Mouse (Mus musculus) stomach, embryonic 14.5 days (tissue): ENCODE measurements around the gene Abcc10. TPM values are rescaled to one million over a fixed set of nuclear protein-coding genes. Genes with fewer than 3 reads are reported as not detected.

Source experiments
- ATAC-seq: fragments of 200-750 bp; cut with Nextera tagmentation; 2 replicates; pipeline ENCODE4 v1.8.0; 2017; ENCODE audit warnings: low read depth, moderate TSS enrichment; ENCODE audit not compliant: insufficient number of reproducible peaks, insufficient read depth, low FRiP score
- H3K27ac ChIP-seq: fragments of 300-500 bp; sonication (generic); 2 replicates; pipeline ENCODE4 v1.5.1; 2014; ENCODE audit warnings: mild to moderate bottlenecking, low read length, moderate library complexity, mixed read lengths
- H3K27me3 ChIP-seq: fragments of 300-500 bp; sonication (generic); 2 replicates; pipeline ENCODE4 v1.6.1; 2014; ENCODE audit warnings: low read length, control low read depth, mixed read lengths; ENCODE audit not compliant: control insufficient read depth, insufficient read depth
- H3K36me3 ChIP-seq: fragments of 300-500 bp; sonication (generic); 2 replicates; pipeline ENCODE4 v1.6.1; 2014; ENCODE audit warnings: mild to moderate bottlenecking, control low read depth, low read length, moderate library complexity, mixed read lengths; ENCODE audit not compliant: control insufficient read depth, insufficient read depth
- H3K4me1 ChIP-seq: fragments of 300-500 bp; sonication (generic); 2 replicates; pipeline ENCODE4 v1.6.1; 2014; ENCODE audit warnings: low read length, control low read depth, mixed read lengths; ENCODE audit not compliant: control insufficient read depth, insufficient read depth
- H3K4me2 ChIP-seq: fragments of 300-500 bp; sonication (generic); replicated peaks from 2 replicates; pipeline ENCODE4 v1.6.1; 2014; ENCODE audit warnings: low read depth, low read length, control low read depth
- H3K4me3 ChIP-seq: fragments of 300-500 bp; sonication (generic); 2 replicates; pipeline ENCODE4 v1.5.1; 2014; ENCODE audit warnings: low read depth, low read length, control low read depth
- H3K9ac ChIP-seq: fragments of 300-500 bp; sonication (generic); replicated peaks from 2 replicates; pipeline ENCODE4 v1.6.1; 2014; ENCODE audit warnings: low read depth, mild to moderate bottlenecking, control low read depth, low read length, moderate library complexity, mixed read lengths
- H3K9me3 ChIP-seq: fragments of 300-500 bp; sonication (generic); 2 replicates; pipeline ENCODE4 v1.6.1; 2016; ENCODE audit warnings: low read depth, low read length, control low read depth; ENCODE audit not compliant: control insufficient read depth
- WGBS: fragments of 180-500 bp; shearing (Covaris S2); extraction: QIAGEN DNeasy Blood & Tissue Kit; methylation state at CpG from one replicate; pipeline ENCODE4 v1.1.7; 2014; 5-methylcytosine and 5-hydroxymethylcytosine counted together
- polyA plus RNA-seq: library from polyadenylated mRNA; unstranded; fragments of >200 nt; fragmentation: Nextera tagmentation; extraction: Ambion mirVana; gene quantifications from 2 replicates; pipeline ENCODE4 v1.2.1, GENCODE M21; 2014

The Abcc10 gene
- polyA plus RNA-seq, 1 experiment from 2014 or later: 4.9 TPM

DNA sequence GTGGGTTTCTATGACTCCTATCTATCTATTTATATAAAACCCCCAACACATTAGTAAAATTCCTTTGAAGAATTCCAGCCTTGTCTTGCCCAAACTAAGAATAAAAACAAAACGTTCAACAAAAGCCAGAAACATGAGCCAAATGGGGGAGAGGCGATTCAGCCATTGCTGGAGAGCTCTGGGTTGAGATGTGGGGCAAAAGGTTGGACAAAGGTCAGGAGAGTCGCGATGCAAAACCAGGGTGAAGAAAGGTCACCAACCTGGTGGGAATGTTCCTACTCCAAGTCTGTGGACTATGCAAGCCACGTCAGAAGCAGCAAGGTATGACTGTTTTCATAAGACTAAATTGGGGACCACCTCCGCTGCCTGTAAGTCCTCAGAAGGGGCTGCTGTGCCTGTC, 7.7 kb downstream of the Abcc10 start:
- Histone ChIP-seq H3K36me3 (peaks cover 8% of the 10 kb centered on the region), H3K9me3 (no peaks in the 10 kb centered on the region), H3K4me3 (no peak overlapping the region), H3K4me1 (no peaks in the 10 kb centered on the region), H3K27me3 (no peaks in the 10 kb centered on the region), H3K27ac (no peak overlapping the region), H3K9ac (no peak overlapping the region), H3K4me2 (no peak overlapping the region)
- WGBS: 59% methylated on average over 6 of the region's 6 CpGs
- ATAC-seq: no peak

DNA sequence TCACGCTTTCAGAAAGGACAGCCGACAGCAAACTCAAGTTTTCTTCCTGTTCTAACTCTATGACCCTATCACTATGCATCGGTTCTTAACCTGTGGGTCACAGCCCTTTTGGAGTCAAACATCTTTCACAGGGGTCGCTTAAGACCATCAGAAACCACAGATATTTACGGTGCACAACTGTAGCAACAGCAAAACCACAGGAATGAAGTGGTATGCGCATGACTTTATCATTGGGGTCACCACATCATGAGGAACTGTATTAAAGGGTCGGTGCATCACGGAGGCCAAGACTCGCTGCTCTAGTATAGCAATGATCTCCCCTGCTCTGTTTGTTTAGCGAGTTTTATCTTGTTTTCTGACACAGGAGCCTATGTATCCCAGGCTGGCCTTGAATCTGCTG, 12.3 kb downstream of the Abcc10 start:
- no peak overlapping the region for H3K4me2 ChIP-seq
- H3K27ac ChIP-seq: no peak overlapping the region
- no peak for ATAC-seq
- H3K4me3 ChIP-seq: no peak overlapping the region
- WGBS: 85% methylated on average over 10 of the region's 10 CpGs
- no peak overlapping the region for H3K9ac ChIP-seq
- no peaks in the 10 kb centered on the region for H3K36me3 ChIP-seq
- H3K9me3 ChIP-seq: no peaks in the 10 kb centered on the region
- no peaks in the 10 kb centered on the region for H3K27me3 ChIP-seq
- no peaks in the 10 kb centered on the region for H3K4me1 ChIP-seq

DNA sequence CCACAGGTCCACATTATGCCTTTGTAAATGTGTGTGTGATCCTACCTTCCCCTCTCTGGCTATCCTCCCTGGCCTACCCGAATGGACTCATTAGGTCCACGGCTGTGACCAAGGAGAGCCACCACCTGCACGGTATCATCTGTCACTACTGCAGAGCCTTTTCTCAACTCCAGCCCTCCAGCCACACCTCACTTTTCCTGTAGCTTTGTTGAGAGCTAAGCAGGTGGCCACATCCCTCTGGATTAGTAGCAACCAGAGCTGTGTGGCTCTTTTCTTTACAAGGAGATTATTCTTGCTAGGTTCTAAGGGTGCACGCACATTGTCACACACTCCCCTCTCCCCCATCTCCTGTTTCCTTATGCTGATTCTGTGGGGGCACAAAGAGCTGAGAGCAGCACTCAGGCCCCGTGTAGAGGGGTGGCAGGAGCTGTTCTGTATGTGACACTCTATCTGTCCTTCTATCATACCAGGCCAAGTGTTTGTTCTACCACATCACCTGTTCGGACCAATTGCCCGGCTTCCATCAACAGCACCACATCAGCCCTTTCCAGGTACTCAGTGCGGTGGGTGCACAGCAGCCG, 14.9 kb downstream of the Abcc10 start:
- no peaks in the 10 kb centered on the region for H3K9me3 ChIP-seq
- no peak overlapping the region for H3K27ac ChIP-seq
- H3K27me3 ChIP-seq: no peaks in the 10 kb centered on the region
- no peak overlapping the region for H3K4me2 ChIP-seq
- H3K36me3 ChIP-seq: no peaks in the 10 kb centered on the region
- no peaks in the 10 kb centered on the region for H3K4me1 ChIP-seq
- WGBS: 82% methylated on average over 9 of the region's 9 CpGs
- no peak overlapping the region for H3K9ac ChIP-seq
- H3K4me3 ChIP-seq: no peak overlapping the region
- ATAC-seq: no peak

- ATAC-seq: no peak
- Histone ChIP-seq H3K9ac (no peak overlapping the region), H3K36me3 (no peaks in the 10 kb centered on the region), H3K27me3 (no peaks in the 10 kb centered on the region), H3K9me3 (no peaks in the 10 kb centered on the region), H3K4me3 (no peak overlapping the region), H3K4me2 (no peak overlapping the region), H3K27ac (no peak overlapping the region), H3K4me1 (no peaks in the 10 kb centered on the region)
- 91% methylated on average over 10 of the region's 10 CpGs for WGBS
Measured at GRCm38 (mm10) chr17:46310515-46310914, 17.6 kb downstream of the Abcc10 start.

DNA sequence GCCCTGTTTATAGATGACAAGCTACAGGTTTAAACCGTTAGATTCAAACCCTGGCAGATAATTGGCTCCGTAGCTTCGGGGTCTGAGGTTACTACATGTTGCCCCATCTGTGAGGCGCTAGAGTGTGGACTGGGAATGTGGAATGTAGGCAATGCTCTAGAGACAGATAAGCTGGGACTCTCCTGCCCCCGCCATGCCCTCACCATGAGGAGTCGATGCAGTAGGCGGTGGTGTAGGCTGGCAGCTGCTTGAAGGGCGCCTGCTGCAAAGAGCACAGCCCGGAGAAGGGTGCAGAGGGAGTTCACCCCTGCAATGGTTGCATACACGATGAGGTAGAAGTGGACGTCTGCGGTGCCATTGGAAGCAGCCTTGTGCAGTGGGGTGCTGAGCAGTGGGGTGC, 18.3 kb downstream of the Abcc10 start:
- ATAC-seq: no peak
- Histone ChIP-seq H3K27me3 (no peaks in the 10 kb centered on the region), H3K9me3 (no peaks in the 10 kb centered on the region), H3K4me2 (no peak overlapping the region), H3K9ac (no peak overlapping the region), H3K27ac (no peak overlapping the region), H3K4me1 (no peaks in the 10 kb centered on the region), H3K4me3 (no peak overlapping the region), H3K36me3 (no peaks in the 10 kb centered on the region)
- 78% methylated on average over 12 of the region's 12 CpGs for WGBS

DNA sequence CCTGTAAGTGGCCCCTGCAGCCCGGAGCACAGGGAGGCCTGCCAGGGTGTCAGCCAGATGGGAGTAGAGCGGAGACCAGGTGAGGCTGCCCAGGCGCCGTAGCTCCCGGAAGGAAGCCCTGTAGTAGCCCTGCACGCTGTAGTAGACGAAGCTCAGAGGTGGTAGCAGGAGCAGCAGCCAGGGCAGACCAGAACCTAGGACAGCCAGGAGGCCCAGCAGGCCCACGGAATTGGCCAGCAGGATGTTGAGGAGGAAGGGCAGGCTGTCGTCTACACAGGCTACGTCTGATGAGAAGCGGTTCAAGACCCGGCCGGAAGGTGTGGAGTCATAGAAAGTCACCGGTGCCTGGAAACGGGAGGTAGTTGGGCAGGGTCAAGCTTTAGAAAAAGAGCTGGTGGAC, 21.2 kb downstream of the Abcc10 start:
- H3K4me2 ChIP-seq: no peak overlapping the region
- no peak overlapping the region for H3K4me3 ChIP-seq
- no peaks in the 10 kb centered on the region for H3K27me3 ChIP-seq
- no peak overlapping the region for H3K27ac ChIP-seq
- WGBS: 91% methylated on average over 15 of the region's 15 CpGs
- no peaks in the 10 kb centered on the region for H3K36me3 ChIP-seq
- no peak overlapping the region for H3K9ac ChIP-seq
- no peaks in the 10 kb centered on the region for H3K9me3 ChIP-seq
- ATAC-seq: no peak
- H3K4me1 ChIP-seq: no peaks in the 10 kb centered on the region

- Histone ChIP-seq H3K36me3 (no peaks in the 10 kb centered on the region), H3K9me3 (no peaks in the 10 kb centered on the region), H3K4me2 (no peak overlapping the region), H3K4me1 (no peaks in the 10 kb centered on the region), H3K9ac (no peak overlapping the region), H3K4me3 (no peak overlapping the region), H3K27me3 (no peaks in the 10 kb centered on the region), H3K27ac (no peak overlapping the region)
- ATAC-seq: no peak
- 89% methylated on average over 9 of the region's 9 CpGs for WGBS
Measured at GRCm38 (mm10) chr17:46304184-46304583, 24.0 kb downstream of the Abcc10 start.

DNA sequence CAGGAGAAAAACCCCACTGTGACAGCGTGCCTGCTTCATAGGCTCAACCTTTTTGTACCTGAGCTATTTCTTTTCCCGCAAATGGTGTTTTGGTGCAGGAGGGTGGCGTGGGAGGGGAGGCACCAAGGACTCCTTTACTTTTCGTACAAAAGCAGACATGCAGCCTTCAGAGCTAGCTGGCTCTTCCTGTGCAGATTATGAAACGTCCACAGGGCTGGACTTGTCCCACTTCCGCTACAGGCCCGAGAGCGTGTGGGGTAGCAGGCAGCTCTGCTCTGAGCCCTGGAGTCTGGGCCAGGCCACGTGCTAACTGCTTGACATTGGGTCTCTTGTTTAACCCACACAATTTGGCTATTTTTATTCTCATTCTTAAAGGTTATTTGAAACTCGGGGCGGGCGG, 26.3 kb downstream of the Abcc10 start:
- H3K9me3 ChIP-seq: no peaks in the 10 kb centered on the region
- WGBS: 75% methylated on average over 12 of the region's 12 CpGs

More for the DNA sequence above, 26.3 kb downstream of the Abcc10 start:
- Histone ChIP-seq H3K27ac (no peak overlapping the region), H3K9ac (no peak overlapping the region), H3K36me3 (no peaks in the 10 kb centered on the region), H3K4me1 (peaks cover 5% of the 10 kb centered on the region; the same call in 1 of the 2 replicates), H3K4me3 (no peak overlapping the region), H3K4me2 (no peak overlapping the region), H3K27me3 (peaks cover 4% of the 10 kb centered on the region)
- ATAC-seq: no peak
